Mouse (Mus musculus) stomach, embryonic 15.5 days (tissue): Measurements from ENCODE around the gene Prkcb. TPM values are rescaled to one million over a fixed set of nuclear protein-coding genes. Genes with fewer than 3 reads are reported as not detected.

Source experiments
- ATAC-seq: fragments of 200-750 bp; cut with Nextera tagmentation; 2 replicates; pipeline ENCODE4 v1.8.0; 2017; ENCODE audit warnings: low read depth, moderate number of reproducible peaks, moderate TSS enrichment; ENCODE audit not compliant: insufficient read depth, low FRiP score
- H3K27ac ChIP-seq: fragments of 300-500 bp; sonication (generic); 2 replicates; pipeline ENCODE4 v1.5.1; 2015; ENCODE audit warnings: mild to moderate bottlenecking, inconsistent platforms
- H3K27me3 ChIP-seq: fragments of 300-500 bp; sonication (generic); replicated peaks from 2 replicates; pipeline ENCODE4 v1.6.1; 2015; ENCODE audit warnings: inconsistent platforms
- H3K36me3 ChIP-seq: fragments of 300-500 bp; sonication (generic); 2 replicates; pipeline ENCODE4 v1.6.1; 2015; ENCODE audit warnings: inconsistent platforms
- H3K4me1 ChIP-seq: fragments of 300-500 bp; sonication (generic); 2 replicates; pipeline ENCODE4 v1.6.1; 2015; ENCODE audit warnings: inconsistent platforms
- H3K4me2 ChIP-seq: fragments of 300-500 bp; sonication (generic); 2 replicates; pipeline ENCODE4 v1.6.1; 2015; ENCODE audit warnings: mild to moderate bottlenecking, inconsistent platforms
- H3K4me3 ChIP-seq: fragments of 300-500 bp; sonication (generic); replicated peaks from 2 replicates; pipeline ENCODE4 v1.5.1; 2015; ENCODE audit warnings: inconsistent platforms
- H3K9ac ChIP-seq: fragments of 300-500 bp; sonication (generic); 2 replicates; pipeline ENCODE4 v1.6.1; 2015; ENCODE audit warnings: inconsistent platforms
- H3K9me3 ChIP-seq: fragments of 300-500 bp; sonication (generic); 2 replicates; pipeline ENCODE4 v1.6.1; 2016; ENCODE audit warnings: inconsistent platforms
- WGBS: fragments of 180-500 bp; shearing (Covaris S2); methylation state at CpG from one replicate; pipeline ENCODE4 v1.1.7; 2015; 5-methylcytosine and 5-hydroxymethylcytosine counted together
- polyA plus RNA-seq: library from polyadenylated mRNA; unstranded; fragments of >200 nt; fragmentation: Nextera tagmentation; extraction: Ambion mirVana; gene quantifications from 2 replicates; pipeline ENCODE4 v1.2.1, GENCODE M21; 2015

Prkcb gene
- polyA plus RNA-seq, 1 experiment from 2014 or later, result 14.3 TPM

- no peaks in the 10 kb centered on the region for H3K4me1 ChIP-seq
- H3K4me2 ChIP-seq, result no peak overlapping the region
- no peaks in the 10 kb centered on the region for H3K27me3 ChIP-seq
- no peak overlapping the region for H3K4me3 ChIP-seq
- no peaks in the 10 kb centered on the region for H3K36me3 ChIP-seq
- no peak overlapping the region for H3K9ac ChIP-seq
- no peak for ATAC-seq
- H3K9me3 ChIP-seq, result no peaks in the 10 kb centered on the region
- H3K27ac ChIP-seq, result no peak overlapping the region
- WGBS, result 72% methylated on average over 7 of the region's 7 CpGs
These were observed 90.7 kb downstream of the Prkcb start for GRCm38 (mm10) chr7:122379292-122379691.

- Histone ChIP-seq H3K9me3 (no peaks in the 10 kb centered on the region), H3K4me3 (no peak overlapping the region), H3K27ac (no peak overlapping the region), H3K27me3 (no peaks in the 10 kb centered on the region), H3K9ac (no peak overlapping the region), H3K4me2 (no peak overlapping the region), H3K4me1 (no peaks in the 10 kb centered on the region), H3K36me3 (no peaks in the 10 kb centered on the region)
- 80% methylated on average over 10 of the region's 10 CpGs for WGBS
- no peak for ATAC-seq
These were observed 92.0 kb downstream of the Prkcb start for GRCm38 (mm10) chr7:122380336-122381130.

- Histone ChIP-seq H3K4me3 (no peak overlapping the region), H3K36me3 (no peaks in the 10 kb centered on the region), H3K4me1 (no peaks in the 10 kb centered on the region), H3K27ac (no peak overlapping the region), H3K4me2 (no peak overlapping the region), H3K9me3 (no peaks in the 10 kb centered on the region), H3K9ac (no peak overlapping the region), H3K27me3 (no peaks in the 10 kb centered on the region)
- no peak for ATAC-seq
- 41% methylated on average over 10 of the region's 10 CpGs for WGBS
These were observed 93.0 kb downstream of the Prkcb start for GRCm38 (mm10) chr7:122381560-122381959.

GRCm38 (mm10) chr7:122383260-122383659, 94.7 kb downstream of the Prkcb start:
- ATAC-seq, result no peak
- H3K4me1 ChIP-seq, result no peaks in the 10 kb centered on the region

GRCm38 (mm10) chr7:122384891-122385290, 96.3 kb downstream of the Prkcb start:
- Histone ChIP-seq H3K9ac (no peak overlapping the region), H3K4me1 (no peaks in the 10 kb centered on the region), H3K9me3 (no peaks in the 10 kb centered on the region), H3K4me2 (no peak overlapping the region), H3K36me3 (no peaks in the 10 kb centered on the region), H3K4me3 (no peak overlapping the region), H3K27ac (no peak overlapping the region), H3K27me3 (no peaks in the 10 kb centered on the region)
- no peak for ATAC-seq
- WGBS, result 85% methylated on average over 8 of the region's 8 CpGs

More at GRCm38 (mm10) chr7:122383260-122383659, 94.7 kb downstream of the Prkcb start:
- Histone ChIP-seq H3K9me3 (no peaks in the 10 kb centered on the region), H3K27me3 (no peaks in the 10 kb centered on the region), H3K27ac (no peak overlapping the region), H3K9ac (no peak overlapping the region), H3K4me3 (no peak overlapping the region), H3K4me2 (no peak overlapping the region), H3K36me3 (no peaks in the 10 kb centered on the region)
- WGBS, result 62% methylated on average over 2 of the region's 2 CpGs

GRCm38 (mm10) chr7:122386567-122386966, 98.0 kb downstream of the Prkcb start:
- Histone ChIP-seq H3K4me2 (no peak overlapping the region), H3K9ac (no peak overlapping the region), H3K27ac (no peak overlapping the region), H3K4me3 (no peak overlapping the region), H3K36me3 (no peaks in the 10 kb centered on the region), H3K4me1 (no peaks in the 10 kb centered on the region), H3K9me3 (no peaks in the 10 kb centered on the region), H3K27me3 (no peaks in the 10 kb centered on the region)
- WGBS, result 77% methylated on average over 1 of the region's 1 CpGs
- no peak for ATAC-seq

- no peak overlapping the region for H3K9ac ChIP-seq
- WGBS, result 71% methylated on average over 4 of the region's 4 CpGs
- H3K4me3 ChIP-seq, result no peak overlapping the region
- no peaks in the 10 kb centered on the region for H3K9me3 ChIP-seq
- no peak overlapping the region for H3K4me2 ChIP-seq
- H3K27me3 ChIP-seq, result no peaks in the 10 kb centered on the region
- no peak for ATAC-seq
- no peak overlapping the region for H3K27ac ChIP-seq
- H3K4me1 ChIP-seq, result no peaks in the 10 kb centered on the region
- H3K36me3 ChIP-seq, result no peaks in the 10 kb centered on the region
These were observed 99.3 kb downstream of the Prkcb start for GRCm38 (mm10) chr7:122387896-122388295.

- WGBS, result 76% methylated on average over 5 of the region's 5 CpGs
- Histone ChIP-seq H3K27ac (no peak overlapping the region), H3K4me3 (no peak overlapping the region), H3K9ac (no peak overlapping the region), H3K4me2 (no peak overlapping the region), H3K9me3 (no peaks in the 10 kb centered on the region), H3K27me3 (no peaks in the 10 kb centered on the region), H3K36me3 (no peaks in the 10 kb centered on the region), H3K4me1 (no peaks in the 10 kb centered on the region)
- ATAC-seq, result no peak
These were observed 100.3 kb downstream of the Prkcb start for GRCm38 (mm10) chr7:122388858-122389257.

GRCm38 (mm10) chr7:122389633-122390032, 101.1 kb downstream of the Prkcb start:
- ATAC-seq, result 0 out of 2 replicates have a peak, but pooled peaks have one; percentile 19
- 29% methylated on average over 6 of the region's 6 CpGs for WGBS
- H3K9me3 ChIP-seq, result no peaks in the 10 kb centered on the region

DNA sequence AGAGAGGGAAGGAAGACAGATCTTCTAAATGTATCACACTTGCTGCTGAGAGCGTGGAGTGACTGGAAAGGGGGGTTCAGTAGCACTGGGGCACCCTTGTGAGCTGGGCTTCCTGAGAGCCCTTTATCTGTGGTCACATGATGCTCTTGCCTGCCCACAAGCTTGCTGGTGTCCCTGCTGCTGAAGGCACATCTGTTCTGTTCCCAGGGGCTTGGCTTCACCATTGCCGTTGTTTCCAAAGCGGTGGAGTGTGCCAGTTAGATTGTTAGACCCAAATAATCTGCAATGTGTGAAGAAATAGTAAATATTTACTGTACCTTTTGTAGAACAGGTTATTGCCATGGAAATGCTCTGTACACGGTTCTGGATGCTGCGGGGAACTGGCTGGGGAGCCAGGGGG, 101.6 kb downstream of the Prkcb start:
- 32% methylated on average over 5 of the region's 5 CpGs for WGBS
- Histone ChIP-seq H3K36me3 (no peaks in the 10 kb centered on the region), H3K27ac (no peak overlapping the region), H3K9me3 (no peaks in the 10 kb centered on the region), H3K27me3 (no peaks in the 10 kb centered on the region), H3K4me3 (no peak overlapping the region), H3K4me2 (no peak overlapping the region), H3K9ac (no peak overlapping the region), H3K4me1 (no peaks in the 10 kb centered on the region)
- peak; percentile 83 for ATAC-seq

More at GRCm38 (mm10) chr7:122389633-122390032, 101.1 kb downstream of the Prkcb start:
- Histone ChIP-seq H3K4me1 (no peaks in the 10 kb centered on the region), H3K9ac (no peak overlapping the region), H3K36me3 (no peaks in the 10 kb centered on the region), H3K4me3 (no peak overlapping the region), H3K4me2 (no peak overlapping the region), H3K27me3 (no peaks in the 10 kb centered on the region), H3K27ac (no peak overlapping the region)

DNA sequence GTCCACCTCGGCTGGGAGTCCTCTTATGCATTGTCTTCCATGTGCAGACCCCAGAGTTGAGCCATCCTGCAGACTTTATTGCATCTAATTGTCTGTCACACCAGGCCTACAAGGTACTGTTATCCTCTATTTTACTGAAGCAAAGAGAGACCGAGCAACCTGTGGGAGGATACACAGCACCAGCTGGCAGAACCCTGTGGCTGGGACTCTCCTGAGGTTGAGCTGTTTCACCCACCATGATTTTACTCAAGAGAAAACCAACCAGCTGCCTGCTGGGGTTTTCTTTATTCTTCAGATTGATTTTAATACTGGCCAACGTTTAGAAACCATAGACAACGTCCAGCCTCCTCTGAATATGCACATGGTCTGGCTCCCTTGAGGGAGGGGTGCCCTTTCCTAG, 102.1 kb downstream of the Prkcb start:
- no peak overlapping the region for H3K4me3 ChIP-seq
- H3K9me3 ChIP-seq, result no peaks in the 10 kb centered on the region
- 65% methylated on average over 4 of the region's 4 CpGs for WGBS

GRCm38 (mm10) chr7:122391382-122391781, 102.8 kb downstream of the Prkcb start:
- ATAC-seq, result no peak
- Histone ChIP-seq H3K27ac (no peak overlapping the region), H3K4me3 (no peak overlapping the region), H3K9ac (no peak overlapping the region), H3K4me1 (no peaks in the 10 kb centered on the region), H3K4me2 (no peak overlapping the region), H3K9me3 (no peaks in the 10 kb centered on the region), H3K36me3 (no peaks in the 10 kb centered on the region), H3K27me3 (no peaks in the 10 kb centered on the region)
- whole genome bisulfite sequencing, result 65% methylated on average over 3 of the region's 3 CpGs

More for the DNA sequence above, 102.1 kb downstream of the Prkcb start:
- Histone ChIP-seq H3K27ac (no peak overlapping the region), H3K4me2 (no peak overlapping the region), H3K36me3 (no peaks in the 10 kb centered on the region), H3K4me1 (no peaks in the 10 kb centered on the region), H3K27me3 (no peaks in the 10 kb centered on the region), H3K9ac (no peak overlapping the region)
- no peak for ATAC-seq
